8 mouse cellular contexts compared by ENCODE assay signal in the genomic region with DNA sequence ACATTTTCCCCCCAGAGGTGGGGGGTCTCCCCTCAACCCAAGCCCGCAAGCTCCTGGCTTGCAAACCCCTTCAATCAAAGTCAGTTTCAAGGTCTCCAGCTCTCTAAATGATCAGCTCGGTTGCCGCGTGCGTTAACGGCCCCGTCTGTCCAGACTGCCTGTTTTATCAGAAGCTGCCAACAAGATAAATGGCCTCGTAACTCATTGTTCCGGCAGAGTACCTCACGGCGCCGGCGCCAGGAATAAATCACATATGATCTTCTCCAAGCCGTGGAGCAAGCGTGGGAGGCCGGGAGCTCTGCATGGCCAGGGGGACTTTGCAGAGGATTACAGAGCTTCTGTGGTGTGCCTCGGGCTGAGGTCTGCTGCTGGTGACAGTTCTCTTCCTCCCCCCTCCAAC.
DNase-seq lines count a peak whose midpoint lies in the region; ATAC-seq and TF ChIP-seq lines count a peak whose summit lies in the region.

No protein-coding gene starts in this region.

- H3K36me3 ChIP-seq in intestine, embryonic 14.5 days (ENCODE audit: control insufficient read depth, insufficient read depth, low read length): no peaks in the 10 kb centered on the region
- H3K36me3 ChIP-seq in intestine, postnatal 0 days (ENCODE audit: control insufficient read depth, insufficient read depth): no peaks in the 10 kb centered on the region
- no peaks in the 10 kb centered on the region for H3K36me3 ChIP-seq in heart, embryonic 15.5 days

- H3K27me3 ChIP-seq in intestine, embryonic 14.5 days (replicated peaks; ENCODE audit: control insufficient read depth, insufficient read depth, low read length): no peaks in the 10 kb centered on the region
- peaks cover 4% of the 10 kb centered on the region; the same call in 1 of the 2 replicates for H3K27me3 ChIP-seq in intestine, postnatal 0 days (replicated peaks; ENCODE audit: control insufficient read depth, insufficient read depth, low read length)
- peaks cover 14% of the 10 kb centered on the region; the same call in 1 of the 2 replicates for H3K27me3 ChIP-seq in heart, embryonic 15.5 days

- H3K9ac ChIP-seq in intestine, embryonic 14.5 days (ENCODE audit: low read length): no peak overlapping the region
- no peak overlapping the region for H3K9ac ChIP-seq in intestine, postnatal 0 days (ENCODE audit: low read depth, low read length)
- H3K9ac ChIP-seq in heart, embryonic 15.5 days: no peak overlapping the region

- no peaks in the 10 kb centered on the region for H3K9me3 ChIP-seq in intestine, embryonic 14.5 days (ENCODE audit: control insufficient read depth, low read length)
- no peaks in the 10 kb centered on the region for H3K9me3 ChIP-seq in intestine, postnatal 0 days (ENCODE audit: control insufficient read depth)
- H3K9me3 ChIP-seq in heart, embryonic 15.5 days (replicated peaks): no peaks in the 10 kb centered on the region

- H3K4me3 ChIP-seq in intestine, embryonic 14.5 days (ENCODE audit: low read depth, low read length): no peak overlapping the region
- no peak overlapping the region for H3K4me3 ChIP-seq in intestine, postnatal 0 days (ENCODE audit: low read depth, low read length)
- no peak overlapping the region; the same call in 1 of the 2 replicates for H3K4me3 ChIP-seq in heart, embryonic 15.5 days

- no peak for ATAC-seq in intestine, embryonic 14.5 days (replicated peaks; ENCODE audit: low FRiP score, low TSS enrichment, low read depth)
- ATAC-seq in intestine, postnatal 0 days: no peak
- ATAC-seq in heart, embryonic 15.5 days (replicated peaks; ENCODE audit: insufficient number of reproducible peaks, insufficient read depth, low FRiP score, low read depth): no peak; the same call in 1 of the 2 replicates
- no peak for ATAC-seq in megakaryocyte-erythroid progenitor cell, adult 5-6 weeks (replicated peaks; ENCODE audit: low FRiP score, low TSS enrichment, poor library complexity, severe bottlenecking)

- WGBS in intestine, embryonic 14.5 days: 7% methylated on average over 17 of the region's 17 CpGs
- WGBS in intestine, postnatal 0 days: 5% methylated on average over 17 of the region's 17 CpGs
- 6% methylated on average over 17 of the region's 17 CpGs for WGBS in heart, embryonic 15.5 days

- H3K27ac ChIP-seq in intestine, embryonic 14.5 days (ENCODE audit: low read depth): 0 out of 2 replicates have a peak overlapping the region, but pooled peaks have one; percentile 9
- no peak overlapping the region for H3K27ac ChIP-seq in intestine, postnatal 0 days (ENCODE audit: low read depth, low read length)
- peak overlapping the region; percentile 1 for H3K27ac ChIP-seq in heart, embryonic 15.5 days

- no peak overlapping the region for H3K4me2 ChIP-seq in intestine, embryonic 14.5 days (ENCODE audit: low read length)
- H3K4me2 ChIP-seq in intestine, postnatal 0 days (replicated peaks; ENCODE audit: low read depth): no peak overlapping the region
- H3K4me2 ChIP-seq in heart, embryonic 15.5 days: peak overlapping the region; percentile 17

- H3K4me1 ChIP-seq in intestine, embryonic 14.5 days (replicated peaks; ENCODE audit: control insufficient read depth, insufficient read depth, low read length): peaks cover 13% of the 10 kb centered on the region
- H3K4me1 ChIP-seq in intestine, postnatal 0 days (replicated peaks; ENCODE audit: control insufficient read depth, insufficient read depth, low read length): no peaks in the 10 kb centered on the region
- peaks cover 48% of the 10 kb centered on the region for H3K4me1 ChIP-seq in heart, embryonic 15.5 days (replicated peaks)

- no peak for DNase-seq in intestine, embryonic 14.5 days (ENCODE audit: low spot score)
- DNase-seq in adrenal gland, adult 8-10 months: peak; percentile 84
- DNase-seq in mesoderm, embryonic 11.5 days (ENCODE audit: low read depth, low spot score): peak; percentile 85
- no peak for DNase-seq in right cerebral cortex, postnatal 14 days
- no peak for DNase-seq in left cerebral cortex, adult 8-10 months (ENCODE audit: low spot score in 2 of 2)

- TF ChIP-seq CTCF in intestine, postnatal 0 days (IDR thresholded peaks at IDR 0.05; ENCODE audit: low read depth): no peak

Comparison
In these comparisons a context has a peak if more than half of its experiments do, and no peak if none do; other contexts are left out.
1. DNase-seq: peak in adrenal gland, adult 8-10 months (single experiment) and mesoderm, embryonic 11.5 days (single experiment); none in intestine, embryonic 14.5 days (single experiment), right cerebral cortex, postnatal 14 days (single experiment) and left cerebral cortex, adult 8-10 months (0 of 2).